Mouse (Mus musculus): ENCODE measurements around the gene Rhpn2. TPM values are rescaled to one million over a fixed set of nuclear protein-coding genes. Genes with fewer than 3 reads are reported as not detected.

The Rhpn2 gene
- polyA plus RNA-seq, 1 experiment = 26.5 TPM

GRCm38 (mm10) chr7:35386525-35386952 is 52.6 kb downstream of the Rhpn2 start:
- TF ChIP-seq CTCF (IDR thresholded peaks at IDR 0.05; ENCODE audit: low read depth, low read length) = peak; percentile 83
- no peak for TF ChIP-seq EP300 (IDR thresholded peaks at IDR 0.05; ENCODE audit: insufficient read depth, low read depth, low read length)
- Histone ChIP-seq H3K27ac (ENCODE audit: insufficient read depth, low read length) (no peak overlapping the region), H3K27me3 (ENCODE audit: control insufficient read depth, insufficient read depth, low read length, poor library complexity, severe bottlenecking) (no peaks in the 10 kb centered on the region), H3K9me3 (replicated peaks; ENCODE audit: control insufficient read depth, insufficient read depth, low read length, poor library complexity, severe bottlenecking) (no peaks in the 10 kb centered on the region), H3K4me3 (ENCODE audit: low read depth, low read length) (no peak overlapping the region), H3K9ac (ENCODE audit: low read depth, poor library complexity, severe bottlenecking) (no peak overlapping the region), H3K36me3 (ENCODE audit: control insufficient read depth, insufficient read depth, low read length, poor library complexity, severe bottlenecking) (no peaks in the 10 kb centered on the region), H3K4me1 (ENCODE audit: control insufficient read depth, insufficient read depth, low read length) (peaks cover 4% of the 10 kb centered on the region)

- no peak overlapping the region for H3K4me3 ChIP-seq (ENCODE audit: low read depth, low read length)
- H3K9ac ChIP-seq (ENCODE audit: low read depth, poor library complexity, severe bottlenecking) = no peak overlapping the region
- no peaks in the 10 kb centered on the region for H3K36me3 ChIP-seq (ENCODE audit: control insufficient read depth, insufficient read depth, low read length, poor library complexity, severe bottlenecking)
- TF ChIP-seq EP300 (IDR thresholded peaks at IDR 0.05; ENCODE audit: insufficient read depth, low read depth, low read length) = 0 out of 2 replicates have a peak, but pooled peaks have one; percentile 37
- TF ChIP-seq POLR2A (IDR thresholded peaks at IDR 0.05; ENCODE audit: insufficient read depth, low read length) = no peak
- H3K27ac ChIP-seq (ENCODE audit: insufficient read depth, low read length) = no peak overlapping the region
- H3K4me1 ChIP-seq (ENCODE audit: control insufficient read depth, insufficient read depth, low read length) = peaks cover 4% of the 10 kb centered on the region
- H3K9me3 ChIP-seq (replicated peaks; ENCODE audit: control insufficient read depth, insufficient read depth, low read length, poor library complexity, severe bottlenecking) = no peaks in the 10 kb centered on the region
- H3K27me3 ChIP-seq (ENCODE audit: control insufficient read depth, insufficient read depth, low read length, poor library complexity, severe bottlenecking) = no peaks in the 10 kb centered on the region
Observed at GRCm38 (mm10) chr7:35388694-35389093, 54.7 kb downstream of the Rhpn2 start.

DNA sequence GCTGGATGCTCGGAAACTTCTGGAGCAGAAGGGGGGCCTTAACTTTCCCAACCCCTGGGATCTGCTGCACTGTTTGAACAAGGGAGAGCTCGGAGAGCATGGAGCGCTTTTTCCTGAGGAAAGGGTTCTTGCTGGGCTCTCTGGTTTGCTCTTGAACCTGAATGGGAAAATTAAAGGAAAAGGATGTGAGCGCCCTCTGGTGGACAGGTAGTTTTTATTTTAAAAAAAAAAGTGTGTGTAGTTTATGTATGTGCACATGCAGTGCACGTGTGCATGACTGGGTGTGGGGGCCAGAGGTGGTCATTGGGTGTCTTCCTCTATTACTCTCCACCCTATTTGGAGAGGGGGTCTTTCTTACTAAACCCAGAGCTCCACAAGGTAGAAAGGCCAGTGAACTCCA is 59.0 kb downstream of the Rhpn2 start:
- peaks cover 4% of the 10 kb centered on the region for H3K4me1 ChIP-seq (ENCODE audit: control insufficient read depth, insufficient read depth, low read length)
- H3K36me3 ChIP-seq (ENCODE audit: control insufficient read depth, insufficient read depth, low read length, poor library complexity, severe bottlenecking) = no peaks in the 10 kb centered on the region
- TF ChIP-seq CTCF (IDR thresholded peaks at IDR 0.05; ENCODE audit: low read depth, low read length) (no peak), EP300 (IDR thresholded peaks at IDR 0.05; ENCODE audit: insufficient read depth, low read depth, low read length) (no peak), POLR2A (IDR thresholded peaks at IDR 0.05; ENCODE audit: insufficient read depth, low read length) (no peak)
- H3K27ac ChIP-seq (ENCODE audit: insufficient read depth, low read length) = no peak overlapping the region
- H3K4me3 ChIP-seq (ENCODE audit: low read depth, low read length) = no peak overlapping the region
- H3K9me3 ChIP-seq (replicated peaks; ENCODE audit: control insufficient read depth, insufficient read depth, low read length, poor library complexity, severe bottlenecking) = no peaks in the 10 kb centered on the region
- no peaks in the 10 kb centered on the region for H3K27me3 ChIP-seq (ENCODE audit: control insufficient read depth, insufficient read depth, low read length, poor library complexity, severe bottlenecking)
- no peak overlapping the region for H3K9ac ChIP-seq (ENCODE audit: low read depth, poor library complexity, severe bottlenecking)

DNA sequence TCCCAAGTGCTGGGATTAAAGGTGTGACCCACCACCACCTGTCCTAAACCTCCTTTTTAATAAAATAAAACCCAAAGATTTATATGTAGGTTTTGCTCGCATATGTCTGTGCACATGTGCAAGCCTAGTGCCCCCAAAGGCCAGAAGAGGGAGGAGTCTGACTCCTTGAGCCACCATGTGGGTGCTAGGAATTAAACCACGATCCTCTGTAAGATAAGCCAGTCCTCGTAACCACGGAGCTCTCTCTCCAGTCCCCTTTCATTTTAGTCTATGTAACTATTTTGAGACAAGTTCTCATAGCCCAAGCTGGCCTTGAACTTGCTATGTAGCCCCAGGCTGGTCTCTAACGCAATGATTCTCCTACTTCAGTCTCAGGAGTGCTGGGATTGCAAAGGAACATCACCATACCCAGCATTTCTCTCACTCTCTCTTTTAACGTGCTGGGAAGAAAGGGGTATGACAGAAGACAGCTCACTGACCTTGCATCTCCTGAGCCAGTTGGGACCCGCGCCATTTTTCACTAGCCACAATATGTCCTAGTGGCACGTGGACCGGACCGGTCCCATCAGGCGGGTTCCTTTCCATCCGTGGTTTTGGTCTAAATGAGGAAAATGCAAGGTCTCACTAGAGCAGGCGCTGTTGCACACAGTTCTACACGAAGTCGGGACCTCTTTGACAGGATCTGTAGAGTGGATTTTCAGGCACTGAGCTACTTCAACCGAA is 61.9 kb downstream of the Rhpn2 start:
- H3K9me3 ChIP-seq (replicated peaks; ENCODE audit: control insufficient read depth, insufficient read depth, low read length, poor library complexity, severe bottlenecking) = no peaks in the 10 kb centered on the region
- no peaks in the 10 kb centered on the region for H3K27me3 ChIP-seq (ENCODE audit: control insufficient read depth, insufficient read depth, low read length, poor library complexity, severe bottlenecking)
- H3K4me3 ChIP-seq (ENCODE audit: low read depth, low read length) = peak overlapping the region; percentile 100
- H3K9ac ChIP-seq (ENCODE audit: low read depth, poor library complexity, severe bottlenecking) = peak overlapping the region; percentile 74
- no peaks in the 10 kb centered on the region for H3K36me3 ChIP-seq (ENCODE audit: control insufficient read depth, insufficient read depth, low read length, poor library complexity, severe bottlenecking)
- no peaks in the 10 kb centered on the region for H3K4me1 ChIP-seq (ENCODE audit: control insufficient read depth, insufficient read depth, low read length)
- TF ChIP-seq EP300 (IDR thresholded peaks at IDR 0.05; ENCODE audit: insufficient read depth, low read depth, low read length) (no peak), CTCF (IDR thresholded peaks at IDR 0.05; ENCODE audit: low read depth, low read length) (no peak), POLR2A (IDR thresholded peaks at IDR 0.05; ENCODE audit: insufficient read depth, low read length) (no peak)
- no peak overlapping the region for H3K27ac ChIP-seq (ENCODE audit: insufficient read depth, low read length)

GRCm38 (mm10) chr7:35396542-35397168 is 62.7 kb downstream of the Rhpn2 start, which contains the start of the genes Faap24 and Cep89:
Faap24 (minus strand) TSS chr7:35396836.
Cep89 (plus strand) TSS chr7:35397035.
- TF ChIP-seq POLR2A (IDR thresholded peaks at IDR 0.05; ENCODE audit: insufficient read depth, low read length) (no peak), EP300 (IDR thresholded peaks at IDR 0.05; ENCODE audit: insufficient read depth, low read depth, low read length) (no peak), CTCF (IDR thresholded peaks at IDR 0.05; ENCODE audit: low read depth, low read length) (no peak)
- Histone ChIP-seq H3K9me3 (replicated peaks; ENCODE audit: control insufficient read depth, insufficient read depth, low read length, poor library complexity, severe bottlenecking) (no peaks in the 10 kb centered on the region), H3K9ac (ENCODE audit: low read depth, poor library complexity, severe bottlenecking) (peak within 1 kb of the TSS; percentile 74), H3K4me1 (ENCODE audit: control insufficient read depth, insufficient read depth, low read length) (no peaks in the 10 kb centered on the region), H3K36me3 (ENCODE audit: control insufficient read depth, insufficient read depth, low read length, poor library complexity, severe bottlenecking) (no peaks in the 10 kb centered on the region), H3K27me3 (ENCODE audit: control insufficient read depth, insufficient read depth, low read length, poor library complexity, severe bottlenecking) (no peaks in the 10 kb centered on the region), H3K4me3 (ENCODE audit: low read depth, low read length) (peak within 1 kb of the TSS; percentile 100), H3K27ac (ENCODE audit: insufficient read depth, low read length) (no peak within 1 kb of the TSS)

GRCm38 (mm10) chr7:35401169-35401568 is 67.2 kb downstream of the Rhpn2 start:
- H3K4me1 ChIP-seq (ENCODE audit: control insufficient read depth, insufficient read depth, low read length) = no peaks in the 10 kb centered on the region
- H3K4me3 ChIP-seq (ENCODE audit: low read depth, low read length) = no peak overlapping the region
- no peak overlapping the region for H3K27ac ChIP-seq (ENCODE audit: insufficient read depth, low read length)
- H3K36me3 ChIP-seq (ENCODE audit: control insufficient read depth, insufficient read depth, low read length, poor library complexity, severe bottlenecking) = peaks cover 2% of the 10 kb centered on the region; the same call in 1 of the 2 replicates
- H3K9ac ChIP-seq (ENCODE audit: low read depth, poor library complexity, severe bottlenecking) = no peak overlapping the region
- no peaks in the 10 kb centered on the region for H3K27me3 ChIP-seq (ENCODE audit: control insufficient read depth, insufficient read depth, low read length, poor library complexity, severe bottlenecking)
- no peaks in the 10 kb centered on the region for H3K9me3 ChIP-seq (replicated peaks; ENCODE audit: control insufficient read depth, insufficient read depth, low read length, poor library complexity, severe bottlenecking)
- no peak for TF ChIP-seq POLR2A (IDR thresholded peaks at IDR 0.05; ENCODE audit: insufficient read depth, low read length)
- no peak for TF ChIP-seq CTCF (IDR thresholded peaks at IDR 0.05; ENCODE audit: low read depth, low read length)
- no peak for TF ChIP-seq EP300 (IDR thresholded peaks at IDR 0.05; ENCODE audit: insufficient read depth, low read depth, low read length)
